Comparison of ENCODE assay signal across 8 mouse cellular contexts in the genomic region with DNA sequence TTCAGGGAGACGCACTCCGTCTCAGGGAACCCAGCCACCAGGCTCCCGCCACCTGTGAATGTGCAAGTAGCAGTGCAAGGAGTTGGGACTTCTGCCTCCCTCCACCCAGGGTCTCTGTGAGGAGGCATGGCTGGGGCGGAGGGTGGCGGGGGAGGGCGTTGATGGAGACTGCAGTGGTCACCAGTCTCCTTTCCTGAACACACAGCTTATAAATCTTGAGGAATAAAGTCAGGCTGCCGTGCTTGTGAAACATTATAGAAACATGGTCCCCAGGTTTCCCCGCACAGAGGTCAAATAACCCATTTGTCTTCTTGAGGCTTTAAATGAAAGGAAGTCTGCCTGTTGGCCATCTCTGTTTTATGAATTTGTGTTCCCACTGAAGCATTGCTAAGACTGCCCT.
DNase-seq lines count a peak whose midpoint lies in the region; ATAC-seq and TF ChIP-seq lines count a peak whose summit lies in the region.

No protein-coding gene starts in this region.

- H3K27ac ChIP-seq in hindbrain, embryonic 10.5 days, result peak overlapping the region; percentile 73
- H3K27ac ChIP-seq in hindbrain, postnatal 0 days, result no peak overlapping the region; the same call in 1 of the 2 replicates
- peak overlapping the region; percentile 42 for H3K27ac ChIP-seq in brown adipose tissue, adult 24 weeks (replicated peaks; ENCODE audit: low read depth, low read length)
- H3K27ac ChIP-seq in embryonic facial prominence, embryonic 15.5 days (replicated peaks), result peak overlapping the region; percentile 75

- peaks cover 36% of the 10 kb centered on the region for H3K4me1 ChIP-seq in hindbrain, embryonic 10.5 days (replicated peaks)
- peaks cover 10% of the 10 kb centered on the region; the same call in 1 of the 2 replicates for H3K4me1 ChIP-seq in hindbrain, postnatal 0 days (ENCODE audit: insufficient read depth, low read length)
- H3K4me1 ChIP-seq in brown adipose tissue, adult 24 weeks (ENCODE audit: control insufficient read depth, insufficient read depth, insufficient read length, low read length), result peaks cover 44% of the 10 kb centered on the region
- H3K4me1 ChIP-seq in embryonic facial prominence, embryonic 15.5 days, result peaks cover 66% of the 10 kb centered on the region

- no peak overlapping the region for H3K4me3 ChIP-seq in hindbrain, embryonic 10.5 days
- no peak overlapping the region for H3K4me3 ChIP-seq in hindbrain, postnatal 0 days (ENCODE audit: low read length)
- H3K4me3 ChIP-seq in brown adipose tissue, adult 24 weeks (ENCODE audit: insufficient read depth, low read depth, low read length), result no peak overlapping the region
- H3K4me3 ChIP-seq in embryonic facial prominence, embryonic 15.5 days (replicated peaks), result no peak overlapping the region

- 62% methylated on average over 8 of the region's 8 CpGs for WGBS in hindbrain, embryonic 10.5 days
- 74% methylated on average over 8 of the region's 8 CpGs for WGBS in hindbrain, postnatal 0 days
- 56% methylated on average over 8 of the region's 8 CpGs for WGBS in embryonic facial prominence, embryonic 15.5 days

- intact Hi-C loops in left cerebral cortex, postnatal 36 days (cut with DNase I), result no loop called here

- no peaks in the 10 kb centered on the region for H3K36me3 ChIP-seq in hindbrain, embryonic 10.5 days
- no peaks in the 10 kb centered on the region for H3K36me3 ChIP-seq in hindbrain, postnatal 0 days (ENCODE audit: insufficient read depth, low read length)
- H3K36me3 ChIP-seq in embryonic facial prominence, embryonic 15.5 days, result peaks cover 7% of the 10 kb centered on the region; the same call in 1 of the 2 replicates

- no peaks in the 10 kb centered on the region for H3K27me3 ChIP-seq in hindbrain, embryonic 10.5 days (ENCODE audit: insufficient read depth, poor library complexity, severe bottlenecking)
- no peaks in the 10 kb centered on the region for H3K27me3 ChIP-seq in hindbrain, postnatal 0 days (ENCODE audit: insufficient read depth, low read length)
- H3K27me3 ChIP-seq in embryonic facial prominence, embryonic 15.5 days, result no peaks in the 10 kb centered on the region

- DNase-seq in hindbrain, embryonic 10.5 days (ENCODE audit: low spot score), result no peak
- DNase-seq in hindbrain, postnatal 0 days (ENCODE audit: low spot score), result no peak
- DNase-seq in mesoderm, embryonic 11.5 days (ENCODE audit: low read depth, low spot score), result peak; percentile 80
- no peak for DNase-seq in left cerebral cortex, postnatal 36 days (ENCODE audit: low spot score in 2 of 2)
- DNase-seq in frontal cortex, postnatal 25 days (ENCODE audit: low spot score in 2 of 2), result no peak
- DNase-seq in spleen, postnatal 10 days (ENCODE audit: low spot score in 2 of 2), result no peak

- no peak for ATAC-seq in hindbrain, postnatal 0 days
- no peak for ATAC-seq in embryonic facial prominence, embryonic 15.5 days (ENCODE audit: insufficient number of reproducible peaks, low FRiP score, low TSS enrichment, low read depth)

- TF ChIP-seq CTCF in hindbrain, postnatal 0 days (IDR thresholded peaks at IDR 0.05; ENCODE audit: low read depth), result no peak

- H3K9ac ChIP-seq in hindbrain, postnatal 0 days (replicated peaks; ENCODE audit: low read length), result no peak overlapping the region
- no peak overlapping the region for H3K9ac ChIP-seq in embryonic facial prominence, embryonic 15.5 days

- H3K9me3 ChIP-seq in hindbrain, embryonic 10.5 days, result no peaks in the 10 kb centered on the region
- no peaks in the 10 kb centered on the region for H3K9me3 ChIP-seq in hindbrain, postnatal 0 days (ENCODE audit: low read length)
- no peaks in the 10 kb centered on the region for H3K9me3 ChIP-seq in embryonic facial prominence, embryonic 15.5 days (replicated peaks)

- H3K4me2 ChIP-seq in hindbrain, postnatal 0 days (ENCODE audit: low read depth, low read length), result no peak overlapping the region
- H3K4me2 ChIP-seq in embryonic facial prominence, embryonic 15.5 days (replicated peaks), result 0 out of 2 replicates have a peak overlapping the region, but pooled peaks have one; percentile 10
